ENCODE assay signal across 22 mouse cellular contexts in the genomic region with DNA sequence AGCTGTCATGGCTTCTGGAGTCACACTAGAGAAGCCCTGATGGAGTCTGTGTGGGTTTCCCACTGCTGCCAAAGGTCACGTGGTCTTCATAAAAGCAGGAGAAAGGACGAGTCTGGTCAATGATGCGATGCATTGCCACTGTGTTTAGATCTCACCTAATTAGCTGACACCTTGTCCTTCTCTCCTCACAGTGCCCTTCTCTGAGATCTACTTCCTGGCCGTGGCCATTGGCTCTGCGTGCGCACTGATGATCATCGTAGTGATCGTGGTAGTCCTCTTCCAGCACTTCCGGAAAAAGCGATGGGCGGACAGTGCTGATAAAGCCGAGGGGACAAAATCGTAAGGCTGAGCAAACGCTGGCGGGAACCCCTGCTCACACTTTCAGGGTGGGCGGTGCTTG. TPM values are rescaled to one million over a fixed set of nuclear protein-coding genes. Genes with fewer than 3 reads are reported as not detected.
"Had no signal": no experiment of that assay in that cellular context is flagged by ENCODE, and none has a peak within 500 bp of the region (broad histone marks: within the 10 kb centered on the region; RNA-seq: fewer than 3 reads in every experiment).

No protein-coding gene starts in this region.

- H3K4me1 ChIP-seq: midbrain, embryonic 15.5 days; neural tube, embryonic 13.5 days had no signal

- H3K9ac ChIP-seq: liver, embryonic 14.5 days; lung, embryonic 14.5 days; midbrain, embryonic 13.5 days; midbrain, embryonic 15.5 days; neural tube, embryonic 13.5 days; neural tube, embryonic 15.5 days had no signal

- DNase-seq: lung, adult 18-20 months; lung, embryonic 14.5 days; lung, postnatal 10 days; lung, postnatal 4 days; retina, postnatal 1 day; right cerebral cortex, adult 18-20 months; right cerebral cortex, postnatal 25 days; right cerebral cortex, postnatal 4 days; spleen, adult 18-20 months; thymus, adult 18-20 months; thymus, postnatal 14 days; thymus, postnatal 36 days had no signal

- H3K36me3 ChIP-seq: midbrain, embryonic 13.5 days; midbrain, embryonic 15.5 days; neural tube, embryonic 13.5 days; neural tube, embryonic 15.5 days had no signal

- H3K9me3 ChIP-seq: midbrain, embryonic 13.5 days; midbrain, embryonic 15.5 days; neural tube, embryonic 13.5 days; neural tube, embryonic 15.5 days had no signal

- H3K27ac ChIP-seq: liver, embryonic 14.5 days; midbrain, embryonic 13.5 days; midbrain, embryonic 15.5 days; neural tube, embryonic 13.5 days; neural tube, embryonic 15.5 days had no signal

- H3K4me2 ChIP-seq: lung, embryonic 14.5 days; midbrain, embryonic 11.5 days; midbrain, embryonic 13.5 days; midbrain, embryonic 15.5 days; neural tube, embryonic 13.5 days; neural tube, embryonic 15.5 days had no signal

- ATAC-seq: midbrain, embryonic 13.5 days; midbrain, embryonic 15.5 days had no signal

- H3K4me3 ChIP-seq: midbrain, embryonic 13.5 days; midbrain, embryonic 15.5 days; myocyte; neural tube, embryonic 13.5 days; neural tube, embryonic 15.5 days had no signal

RNA-seq across cellular contexts. Expression of a gene that starts 7.4 kb away (rescaled TPM):
- polyA plus RNA-seq: myocyte had no signal

RNA-seq across cellular contexts. Expression of a gene that starts 32.0 kb away (rescaled TPM):
- polyA plus RNA-seq: myocyte had no signal

RNA-seq across cellular contexts. Expression of a gene that starts 37.5 kb away (rescaled TPM):
- polyA plus RNA-seq: liver, embryonic 14.5 days; liver, embryonic 16.5 days; lung, embryonic 14.5 days; midbrain, embryonic 11.5 days; midbrain, embryonic 13.5 days; myocyte; neural tube, embryonic 11.5 days; stomach, embryonic 14.5 days had no signal
